Mouse (Mus musculus) layer of hippocampus, adult 8-10 months (tissue): ENCODE results near the gene Gm42791. TPM values are rescaled to one million over a fixed set of nuclear protein-coding genes. Genes with fewer than 3 reads are reported as not detected.
A peak's percentile ranks its signal among the peaks of the same experiment; 100 is the strongest.

ENCODE experiments used
- DNase-seq, 2 experiments: peaks; one replicate each; pipeline ENCODE4 v3.0.0; 2022; ENCODE audit warnings: low spot score in 2 of 2
- total RNA-seq, 4 experiments: library from RNA; stranded (reverse); gene quantifications; 2 replicates each; pipeline ENCODE4 v1.2.4; 2022

The Gm42791 gene
- total RNA-seq, 4 experiments from 2014 or later: 20.4 to 38.3 (median 34.6) TPM

GRCm38 (mm10) chr5:149009111-149009510 is 14.2 kb upstream of the Gm42791 start:
- DNase-seq: no peak

GRCm38 (mm10) chr5:149007295-149007646 is 12.3 kb upstream of the Gm42791 start:
- DNase-seq: no peak

GRCm38 (mm10) chr5:149006362-149007294 is 11.7 kb upstream of the Gm42791 start:
- peak; percentile 97 to 100 for DNase-seq

GRCm38 (mm10) chr5:149005701-149006361 is 10.9 kb upstream of the Gm42791 start:
- no peak for DNase-seq

- DNase-seq: no peak
These were observed 10.1 kb upstream of the Gm42791 start for GRCm38 (mm10) chr5:149005083-149005482.

- no peak for DNase-seq
These were observed 8.2 kb upstream of the Gm42791 start for GRCm38 (mm10) chr5:149003137-149003536.

GRCm38 (mm10) chr5:149002803-149003115 is 7.8 kb upstream of the Gm42791 start:
- DNase-seq: no peak

GRCm38 (mm10) chr5:149002034-149002802 is 7.3 kb upstream of the Gm42791 start:
- no peak for DNase-seq

GRCm38 (mm10) chr5:148999802-149000201 is 4.9 kb upstream of the Gm42791 start:
- no peak for DNase-seq

GRCm38 (mm10) chr5:148998512-148998911 is 3.6 kb upstream of the Gm42791 start:
- DNase-seq: no peak

GRCm38 (mm10) chr5:148996709-148997037 is 1.7 kb upstream of the Gm42791 start:
- no peak for DNase-seq

GRCm38 (mm10) chr5:148995962-148996708 is 1.2 kb upstream of the Gm42791 start:
- no peak for DNase-seq

- DNase-seq: no peak
These were observed 639 bp downstream of the Gm42791 start for GRCm38 (mm10) chr5:148994311-148994705.

GRCm38 (mm10) chr5:148992598-148992997 is 2.3 kb downstream of the Gm42791 start:
- DNase-seq: no peak

GRCm38 (mm10) chr5:148990891-148991311 is 4.0 kb downstream of the Gm42791 start:
- no peak for DNase-seq

- DNase-seq: no peak
These were observed 5.5 kb downstream of the Gm42791 start for GRCm38 (mm10) chr5:148989480-148989879.

GRCm38 (mm10) chr5:148984961-148985360 is 10.0 kb downstream of the Gm42791 start:
- no peak for DNase-seq

GRCm38 (mm10) chr5:148983696-148984095 is 11.3 kb downstream of the Gm42791 start:
- no peak for DNase-seq

GRCm38 (mm10) chr5:148983108-148983664 is 11.8 kb downstream of the Gm42791 start:
- DNase-seq: no peak

GRCm38 (mm10) chr5:148982396-148982795 is 12.6 kb downstream of the Gm42791 start:
- no peak for DNase-seq

- DNase-seq: no peak
These were observed 14.3 kb downstream of the Gm42791 start for GRCm38 (mm10) chr5:148980607-148981006.
